Mouse (Mus musculus): Measurements from ENCODE around the gene Slc31a1. TPM values are rescaled to one million over a fixed set of nuclear protein-coding genes. Genes with fewer than 3 reads are reported as not detected.

Slc31a1 gene
- polyA plus RNA-seq, 1 experiment from 2014 or later = 48.3 TPM

- no peaks in the 10 kb centered on the region for H3K4me1 ChIP-seq (replicated peaks; ENCODE audit: insufficient read depth, low read length)
- no peak overlapping the region for H3K27ac ChIP-seq
- no peaks in the 10 kb centered on the region for H3K36me3 ChIP-seq (ENCODE audit: insufficient read depth, low read length)
- no peak overlapping the region for H3K4me2 ChIP-seq (ENCODE audit: low read length)
- H3K9me3 ChIP-seq (replicated peaks; ENCODE audit: low read length) = no peaks in the 10 kb centered on the region
- H3K4me3 ChIP-seq (replicated peaks; ENCODE audit: low read depth, low read length) = no peak overlapping the region
- ATAC-seq (replicated peaks; ENCODE audit: low FRiP score, low read depth) = no peak
- TF ChIP-seq CTCF (IDR thresholded peaks at IDR 0.05; ENCODE audit: low read depth) = no peak
- 78% methylated on average over 4 of the region's 4 CpGs for WGBS
- H3K9ac ChIP-seq (ENCODE audit: low read depth, low read length) = no peak overlapping the region
- no peaks in the 10 kb centered on the region for H3K27me3 ChIP-seq (ENCODE audit: insufficient read depth, low read length)
- no peak for DNase-seq (ENCODE audit: low spot score)
Measured at GRCm38 (mm10) chr4:62431522-62431921, 71.0 kb downstream of the Slc31a1 start.

- DNase-seq (ENCODE audit: low spot score) = no peak
- WGBS = 61% methylated on average over 7 of the region's 7 CpGs
Measured at GRCm38 (mm10) chr4:62433939-62434870, 73.7 kb downstream of the Slc31a1 start.

GRCm38 (mm10) chr4:62435081-62435480, 74.6 kb downstream of the Slc31a1 start, which contains the start of gene Rnf183:
Gene Rnf183, minus strand, starts transcription at chr4:62435252.
- no peak for DNase-seq (ENCODE audit: low spot score)
- ATAC-seq (replicated peaks; ENCODE audit: low FRiP score, low read depth) = no peak
- Histone ChIP-seq H3K4me1 (replicated peaks; ENCODE audit: insufficient read depth, low read length) (no peaks in the 10 kb centered on the region), H3K9me3 (replicated peaks; ENCODE audit: low read length) (no peaks in the 10 kb centered on the region), H3K4me3 (replicated peaks; ENCODE audit: low read depth, low read length) (no peak within 1 kb of the TSS), H3K36me3 (ENCODE audit: insufficient read depth, low read length) (no peaks in the 10 kb centered on the region), H3K27ac (0 out of 2 replicates have a peak within 1 kb of the TSS, but pooled peaks have one; percentile 0), H3K27me3 (ENCODE audit: insufficient read depth, low read length) (no peaks in the 10 kb centered on the region), H3K9ac (ENCODE audit: low read depth, low read length) (no peak within 1 kb of the TSS), H3K4me2 (ENCODE audit: low read length) (no peak within 1 kb of the TSS)
- 80% methylated on average over 6 of the region's 6 CpGs for WGBS
- TF ChIP-seq CTCF (IDR thresholded peaks at IDR 0.05; ENCODE audit: low read depth) = no peak

More at GRCm38 (mm10) chr4:62433939-62434870, 73.7 kb downstream of the Slc31a1 start:
- H3K9me3 ChIP-seq (replicated peaks; ENCODE audit: low read length) = no peaks in the 10 kb centered on the region
- no peaks in the 10 kb centered on the region for H3K36me3 ChIP-seq (ENCODE audit: insufficient read depth, low read length)
- H3K4me3 ChIP-seq (replicated peaks; ENCODE audit: low read depth, low read length) = no peak overlapping the region
- H3K27me3 ChIP-seq (ENCODE audit: insufficient read depth, low read length) = no peaks in the 10 kb centered on the region
- no peak for TF ChIP-seq CTCF (IDR thresholded peaks at IDR 0.05; ENCODE audit: low read depth)
- no peaks in the 10 kb centered on the region for H3K4me1 ChIP-seq (replicated peaks; ENCODE audit: insufficient read depth, low read length)
- peak; percentile 71; the same call in 1 of the 2 replicates for ATAC-seq (replicated peaks; ENCODE audit: low FRiP score, low read depth)
- no peak overlapping the region for H3K9ac ChIP-seq (ENCODE audit: low read depth, low read length)
- H3K4me2 ChIP-seq (ENCODE audit: low read length) = no peak overlapping the region
- 0 out of 2 replicates have a peak overlapping the region, but pooled peaks have one; percentile 0 for H3K27ac ChIP-seq

- Histone ChIP-seq H3K4me2 (ENCODE audit: low read length) (no peak overlapping the region), H3K36me3 (ENCODE audit: insufficient read depth, low read length) (no peaks in the 10 kb centered on the region), H3K9ac (ENCODE audit: low read depth, low read length) (no peak overlapping the region), H3K27ac (peak overlapping the region; percentile 21; the same call in 1 of the 2 replicates), H3K4me1 (replicated peaks; ENCODE audit: insufficient read depth, low read length) (no peaks in the 10 kb centered on the region), H3K4me3 (replicated peaks; ENCODE audit: low read depth, low read length) (no peak overlapping the region), H3K9me3 (replicated peaks; ENCODE audit: low read length) (no peaks in the 10 kb centered on the region), H3K27me3 (ENCODE audit: insufficient read depth, low read length) (no peaks in the 10 kb centered on the region)
- no peak for DNase-seq (ENCODE audit: low spot score)
- 87% methylated on average over 3 of the region's 3 CpGs for whole genome bisulfite sequencing
- ATAC-seq (replicated peaks; ENCODE audit: low FRiP score, low read depth) = no peak
- TF ChIP-seq CTCF (IDR thresholded peaks at IDR 0.05; ENCODE audit: low read depth) = no peak
Measured at GRCm38 (mm10) chr4:62437256-62437778, 76.8 kb downstream of the Slc31a1 start.

GRCm38 (mm10) chr4:62437871-62438270, 77.3 kb downstream of the Slc31a1 start:
- H3K9me3 ChIP-seq (replicated peaks; ENCODE audit: low read length) = no peaks in the 10 kb centered on the region
- no peak overlapping the region for H3K4me3 ChIP-seq (replicated peaks; ENCODE audit: low read depth, low read length)
- no peaks in the 10 kb centered on the region for H3K27me3 ChIP-seq (ENCODE audit: insufficient read depth, low read length)
- no peak overlapping the region for H3K9ac ChIP-seq (ENCODE audit: low read depth, low read length)
- ATAC-seq (replicated peaks; ENCODE audit: low FRiP score, low read depth) (peak; percentile 87), DNase-seq (ENCODE audit: low spot score) (peak; percentile 29)
- H3K27ac ChIP-seq = peak overlapping the region; percentile 21; the same call in 1 of the 2 replicates
- H3K4me2 ChIP-seq (ENCODE audit: low read length) = no peak overlapping the region
- H3K4me1 ChIP-seq (replicated peaks; ENCODE audit: insufficient read depth, low read length) = no peaks in the 10 kb centered on the region
- TF ChIP-seq CTCF (IDR thresholded peaks at IDR 0.05; ENCODE audit: low read depth) = no peak
- WGBS = 45% methylated on average over 7 of the region's 7 CpGs
- H3K36me3 ChIP-seq (ENCODE audit: insufficient read depth, low read length) = no peaks in the 10 kb centered on the region

- Histone ChIP-seq H3K27me3 (ENCODE audit: insufficient read depth, low read length) (no peaks in the 10 kb centered on the region), H3K4me1 (replicated peaks; ENCODE audit: insufficient read depth, low read length) (no peaks in the 10 kb centered on the region), H3K27ac (no peak overlapping the region), H3K9me3 (replicated peaks; ENCODE audit: low read length) (no peaks in the 10 kb centered on the region), H3K9ac (ENCODE audit: low read depth, low read length) (no peak overlapping the region), H3K36me3 (ENCODE audit: insufficient read depth, low read length) (no peaks in the 10 kb centered on the region), H3K4me3 (replicated peaks; ENCODE audit: low read depth, low read length) (no peak overlapping the region), H3K4me2 (ENCODE audit: low read length) (no peak overlapping the region)
- 65% methylated on average over 4 of the region's 4 CpGs for WGBS
- ATAC-seq (replicated peaks; ENCODE audit: low FRiP score, low read depth) (no peak), DNase-seq (ENCODE audit: low spot score) (no peak)
- no peak for TF ChIP-seq CTCF (IDR thresholded peaks at IDR 0.05; ENCODE audit: low read depth)
Measured at GRCm38 (mm10) chr4:62439793-62440192, 79.3 kb downstream of the Slc31a1 start.

Data from kidney, postnatal 0 days (tissue).